Mouse (Mus musculus) E14TG2a.4 (cell line): ENCODE results near the gene Abcc2.

ENCODE experiments used
- CTCF ChIP-seq: conservative IDR thresholded peaks from 2 replicates; pipeline ENCODE4 v1.5.1; 2014; ENCODE audit warnings: low read length
- NANOG ChIP-seq: IDR thresholded peaks from 2 replicates; pipeline ENCODE4 v1.6.1; 2014; ENCODE audit warnings: borderline replicate concordance, low read length, mixed read lengths
- POU5F1 ChIP-seq: IDR thresholded peaks from 2 replicates; pipeline ENCODE4 v1.6.1; 2014; ENCODE audit warnings: low read length, borderline replicate concordance

DNA sequence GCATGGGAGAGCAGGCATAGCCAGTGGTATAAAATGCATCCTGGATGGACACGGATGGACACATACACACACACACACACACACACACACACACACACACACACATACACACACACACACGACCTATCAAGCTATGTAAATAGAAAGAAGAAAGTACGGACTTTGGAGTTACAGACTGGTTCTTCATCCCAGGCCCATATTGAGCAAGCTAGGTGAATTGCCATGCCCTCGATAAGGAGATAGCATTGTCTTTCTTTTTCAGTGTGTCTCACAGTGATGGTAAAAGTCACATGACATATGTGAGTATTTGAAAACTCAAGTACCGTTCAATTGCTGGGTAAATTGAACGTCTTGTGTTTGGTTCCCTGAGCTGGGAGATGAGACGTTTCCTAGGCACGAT lies 44.9 kb downstream of the Abcc2 start:
- TF ChIP-seq CTCF (no peak), POU5F1 (no peak), NANOG (no peak)
